Mouse (Mus musculus) kidney, embryonic 14.5 days (tissue): ENCODE measurements around the gene Pak2. TPM values are rescaled to one million over a fixed set of nuclear protein-coding genes. Genes with fewer than 3 reads are reported as not detected.

Source experiments
- ATAC-seq: fragments of 200-750 bp; cut with Nextera tagmentation; 2 replicates; pipeline ENCODE4 v1.8.0; 2017; ENCODE audit warnings: moderate number of reproducible peaks, mild to moderate bottlenecking, moderate TSS enrichment, moderate library complexity; ENCODE audit not compliant: low FRiP score, low TSS enrichment
- H3K27ac ChIP-seq: fragments of 300-500 bp; sonication (generic); 2 replicates; pipeline ENCODE4 v1.5.1; 2014; ENCODE audit warnings: low read depth, mild to moderate bottlenecking, low read length, moderate library complexity, mixed read lengths
- H3K27me3 ChIP-seq: fragments of 300-500 bp; sonication (generic); 2 replicates; pipeline ENCODE4 v1.6.1; 2014; ENCODE audit warnings: mild to moderate bottlenecking, low read length; ENCODE audit not compliant: control insufficient read depth, insufficient read depth
- H3K36me3 ChIP-seq: fragments of 300-500 bp; sonication (generic); 2 replicates; pipeline ENCODE4 v1.6.1; 2014; ENCODE audit warnings: low read length, mixed read lengths; ENCODE audit not compliant: control insufficient read depth, insufficient read depth
- H3K4me1 ChIP-seq: fragments of 300-500 bp; sonication (generic); 2 replicates; pipeline ENCODE4 v1.6.1; 2014; ENCODE audit warnings: low read length, mixed read lengths; ENCODE audit not compliant: control insufficient read depth, insufficient read depth
- H3K4me2 ChIP-seq: fragments of 300-500 bp; sonication (generic); replicated peaks from 2 replicates; pipeline ENCODE4 v1.6.1; 2014; ENCODE audit warnings: low read depth, mild to moderate bottlenecking, low read length
- H3K4me3 ChIP-seq: fragments of 300-500 bp; sonication (generic); 2 replicates; pipeline ENCODE4 v1.5.1; 2014; ENCODE audit warnings: mild to moderate bottlenecking, low read length
- H3K9ac ChIP-seq: fragments of 300-500 bp; sonication (generic); 2 replicates; pipeline ENCODE4 v1.6.1; 2014; ENCODE audit warnings: low read depth, mild to moderate bottlenecking, low read length, moderate library complexity
- H3K9me3 ChIP-seq: fragments of 300-500 bp; sonication (generic); 2 replicates; pipeline ENCODE4 v1.6.1; 2016; ENCODE audit warnings: low read length; ENCODE audit not compliant: control insufficient read depth
- WGBS: fragments of 180-500 bp; shearing (Covaris S2); extraction: QIAGEN DNeasy Blood & Tissue Kit; methylation state at CpG from one replicate; pipeline ENCODE4 v1.1.7; 2014; 5-methylcytosine and 5-hydroxymethylcytosine counted together
- polyA plus RNA-seq: library from polyadenylated mRNA; unstranded; fragments of >200 nt; fragmentation: Nextera tagmentation; extraction: Ambion mirVana; gene quantifications from 2 replicates; pipeline ENCODE4 v1.2.1, GENCODE M21; 2014

Pak2 gene
- polyA plus RNA-seq, 1 experiment from 2014 or later: 42.0 TPM

DNA sequence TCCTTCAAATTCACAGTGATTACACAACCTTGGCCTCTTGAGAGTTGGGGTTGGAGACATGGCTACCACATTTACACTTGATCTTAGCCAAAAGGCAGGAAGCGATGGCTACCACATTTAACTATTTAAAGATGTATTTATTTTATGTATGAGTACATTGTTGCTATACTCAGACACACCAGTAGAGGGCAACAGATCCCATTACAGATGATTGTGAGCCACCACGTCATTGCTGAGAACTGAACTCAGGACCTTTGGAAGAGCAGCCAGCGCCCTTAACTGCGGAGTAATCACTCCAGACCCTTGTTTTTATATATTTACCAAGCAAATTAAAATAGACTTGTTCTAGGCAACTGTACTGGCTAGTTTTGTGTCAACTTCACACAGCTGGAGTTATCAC lies 36.8 kb downstream of the Pak2 start:
- ATAC-seq: no peak
- Histone ChIP-seq H3K4me1 (no peaks in the 10 kb centered on the region), H3K27me3 (no peaks in the 10 kb centered on the region), H3K4me3 (no peak overlapping the region), H3K36me3 (peaks cover 69% of the 10 kb centered on the region), H3K9me3 (no peaks in the 10 kb centered on the region), H3K27ac (no peak overlapping the region), H3K4me2 (no peak overlapping the region), H3K9ac (no peak overlapping the region)
- 90% methylated on average over 4 of the region's 4 CpGs for WGBS

DNA sequence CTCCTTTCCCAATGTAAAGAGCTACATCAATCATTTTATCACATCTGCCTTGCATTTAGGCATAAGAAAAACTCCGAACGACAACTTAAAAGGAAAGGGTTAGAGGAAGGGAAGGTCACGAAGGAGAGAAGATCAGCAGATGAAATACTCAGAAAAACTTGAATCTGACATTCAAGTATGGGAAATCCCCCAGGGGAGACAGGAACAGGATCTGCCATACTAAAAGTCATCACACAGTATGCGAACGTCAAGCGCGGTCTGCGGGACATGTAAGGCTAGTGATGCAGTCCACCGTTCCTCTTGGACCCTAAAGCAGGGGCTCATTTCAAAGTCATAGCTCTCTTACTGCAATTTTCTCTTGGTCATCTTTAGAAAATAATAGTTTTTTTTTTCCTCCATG lies 59.5 kb downstream of the Pak2 start:
- ATAC-seq: no peak
- 95% methylated on average over 9 of the region's 9 CpGs for WGBS
- no peak overlapping the region for H3K4me3 ChIP-seq
- H3K9me3 ChIP-seq: no peaks in the 10 kb centered on the region
- H3K36me3 ChIP-seq: peaks cover 70% of the 10 kb centered on the region
- H3K27ac ChIP-seq: no peak overlapping the region
- no peak overlapping the region for H3K9ac ChIP-seq
- H3K4me2 ChIP-seq: no peak overlapping the region
- no peaks in the 10 kb centered on the region for H3K27me3 ChIP-seq
- no peaks in the 10 kb centered on the region for H3K4me1 ChIP-seq

DNA sequence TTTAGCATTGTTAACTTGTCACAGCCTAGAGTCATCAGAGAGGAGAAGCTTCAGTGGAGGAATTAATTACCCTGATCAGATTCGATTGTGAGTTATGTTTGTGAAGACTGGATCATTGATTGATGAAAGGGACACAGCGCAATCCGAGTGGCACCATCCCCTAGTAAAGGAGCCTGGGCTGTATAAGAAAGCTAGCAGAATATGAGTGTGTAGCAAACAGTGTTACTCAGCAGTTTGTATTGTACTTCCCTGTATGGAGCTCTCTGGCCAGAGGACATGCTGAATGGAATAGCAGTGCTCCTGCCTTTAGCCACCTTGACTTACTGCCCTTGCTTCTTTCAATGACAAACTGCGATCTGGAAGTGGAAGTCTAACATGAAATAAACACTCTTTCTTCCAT lies 68.8 kb downstream of the Pak2 start:
- Histone ChIP-seq H3K27ac (no peak overlapping the region), H3K9ac (no peak overlapping the region), H3K36me3 (peaks cover 6% of the 10 kb centered on the region; the same call in 1 of the 2 replicates), H3K9me3 (no peaks in the 10 kb centered on the region), H3K4me1 (no peaks in the 10 kb centered on the region), H3K4me2 (no peak overlapping the region), H3K4me3 (no peak overlapping the region), H3K27me3 (no peaks in the 10 kb centered on the region)
- WGBS: 73% methylated on average over 4 of the region's 4 CpGs
- peak; percentile 48; the same call in 1 of the 2 replicates for ATAC-seq

DNA sequence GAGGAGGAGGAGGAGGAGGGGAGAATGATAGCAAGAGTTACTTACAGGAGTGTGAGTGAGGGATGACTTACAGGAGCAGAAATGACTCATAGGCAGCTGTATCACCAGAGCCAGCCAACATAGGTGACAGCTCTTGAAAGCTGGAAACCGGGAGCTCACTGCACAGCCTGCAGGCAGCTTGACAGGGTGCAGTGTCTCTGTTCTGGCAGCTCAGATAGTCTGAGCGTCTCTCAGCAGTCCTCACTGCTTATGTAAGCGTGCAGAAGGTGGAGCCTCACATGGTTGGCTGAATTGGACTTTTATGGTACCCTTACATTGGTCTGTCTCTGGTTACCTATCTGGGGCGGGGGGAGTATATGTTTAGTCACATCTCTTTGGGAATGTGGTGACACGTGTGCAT lies 69.2 kb downstream of the Pak2 start:
- no peak overlapping the region for H3K4me3 ChIP-seq
- H3K27ac ChIP-seq: no peak overlapping the region
- H3K9me3 ChIP-seq: no peaks in the 10 kb centered on the region
- H3K9ac ChIP-seq: no peak overlapping the region
- H3K4me2 ChIP-seq: no peak overlapping the region
- H3K4me1 ChIP-seq: no peaks in the 10 kb centered on the region
- H3K36me3 ChIP-seq: peaks cover 6% of the 10 kb centered on the region; the same call in 1 of the 2 replicates
- 18% methylated on average over 5 of the region's 5 CpGs for WGBS
- ATAC-seq: peak; percentile 71
- no peaks in the 10 kb centered on the region for H3K27me3 ChIP-seq

DNA sequence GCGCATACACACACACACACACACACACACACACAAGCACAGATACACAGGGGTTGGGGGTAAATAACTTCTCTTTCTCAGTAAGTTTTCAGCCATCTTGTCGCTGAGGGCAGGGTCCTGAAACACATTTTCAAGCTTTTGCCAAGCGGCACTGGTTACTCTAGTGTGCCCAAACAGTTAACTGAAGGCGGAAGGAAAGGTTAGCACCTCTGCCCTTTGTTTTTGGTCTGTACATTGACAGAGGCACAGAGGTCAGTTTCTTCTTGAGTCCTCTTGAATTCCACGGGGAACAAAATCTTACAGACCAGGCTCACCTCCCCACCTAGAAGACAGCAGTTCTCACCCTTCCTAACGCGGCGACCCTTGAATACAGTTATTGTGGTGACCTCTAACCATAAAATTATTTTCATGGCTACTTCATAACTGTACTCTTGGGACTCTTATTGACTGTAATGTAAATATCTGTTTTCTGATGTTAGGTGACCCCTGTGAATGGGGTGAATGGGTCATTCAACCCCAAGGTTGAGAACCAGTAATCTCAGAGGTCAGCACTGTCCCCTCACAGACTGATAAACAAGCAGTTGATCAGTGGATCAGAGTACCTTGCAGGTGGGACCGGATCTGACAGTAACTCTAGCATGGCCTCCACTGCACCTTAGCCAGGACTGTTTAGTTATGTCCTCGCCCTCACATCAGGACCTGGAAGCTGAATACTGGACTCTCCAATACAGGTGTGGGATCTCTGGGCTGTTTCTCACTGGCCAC lies 70.4 kb downstream of the Pak2 start:
- H3K4me2 ChIP-seq: no peak overlapping the region
- no peak overlapping the region for H3K4me3 ChIP-seq
- no peak overlapping the region for H3K27ac ChIP-seq
- peaks cover 3% of the 10 kb centered on the region; the same call in 1 of the 2 replicates for H3K36me3 ChIP-seq
- no peaks in the 10 kb centered on the region for H3K27me3 ChIP-seq
- no peak overlapping the region for H3K9ac ChIP-seq
- no peaks in the 10 kb centered on the region for H3K9me3 ChIP-seq
- WGBS: 71% methylated on average over 10 of the region's 10 CpGs
- H3K4me1 ChIP-seq: no peaks in the 10 kb centered on the region
- no peak for ATAC-seq

DNA sequence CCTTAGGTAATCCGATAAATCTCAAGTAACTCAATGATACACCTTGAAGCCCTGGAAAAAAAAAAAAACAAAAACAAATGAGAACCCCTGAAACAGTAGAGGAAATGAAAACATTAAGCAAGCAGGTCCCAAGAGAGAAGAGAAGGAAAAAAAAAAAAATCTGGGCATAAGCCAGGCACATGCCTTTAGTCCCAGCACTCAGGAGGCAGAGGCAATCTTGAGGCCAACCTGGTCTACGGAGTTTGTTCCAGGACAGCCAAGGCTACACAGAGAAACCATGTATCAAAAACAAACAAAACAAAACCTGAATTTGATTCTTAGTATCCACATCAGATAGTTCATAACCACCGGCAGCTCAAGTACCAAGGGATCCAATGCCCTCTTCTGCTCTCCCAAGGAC lies 74.4 kb downstream of the Pak2 start:
- H3K27me3 ChIP-seq: no peaks in the 10 kb centered on the region
- H3K27ac ChIP-seq: no peak overlapping the region
- H3K4me1 ChIP-seq: peaks cover 6% of the 10 kb centered on the region
- no peak overlapping the region for H3K4me3 ChIP-seq
- no peak overlapping the region for H3K9ac ChIP-seq
- no peak for ATAC-seq
- no peaks in the 10 kb centered on the region; the same call in 1 of the 2 replicates for H3K36me3 ChIP-seq
- H3K9me3 ChIP-seq: no peaks in the 10 kb centered on the region
- WGBS: 96% methylated on average over 3 of the region's 3 CpGs
- no peak overlapping the region for H3K4me2 ChIP-seq

DNA sequence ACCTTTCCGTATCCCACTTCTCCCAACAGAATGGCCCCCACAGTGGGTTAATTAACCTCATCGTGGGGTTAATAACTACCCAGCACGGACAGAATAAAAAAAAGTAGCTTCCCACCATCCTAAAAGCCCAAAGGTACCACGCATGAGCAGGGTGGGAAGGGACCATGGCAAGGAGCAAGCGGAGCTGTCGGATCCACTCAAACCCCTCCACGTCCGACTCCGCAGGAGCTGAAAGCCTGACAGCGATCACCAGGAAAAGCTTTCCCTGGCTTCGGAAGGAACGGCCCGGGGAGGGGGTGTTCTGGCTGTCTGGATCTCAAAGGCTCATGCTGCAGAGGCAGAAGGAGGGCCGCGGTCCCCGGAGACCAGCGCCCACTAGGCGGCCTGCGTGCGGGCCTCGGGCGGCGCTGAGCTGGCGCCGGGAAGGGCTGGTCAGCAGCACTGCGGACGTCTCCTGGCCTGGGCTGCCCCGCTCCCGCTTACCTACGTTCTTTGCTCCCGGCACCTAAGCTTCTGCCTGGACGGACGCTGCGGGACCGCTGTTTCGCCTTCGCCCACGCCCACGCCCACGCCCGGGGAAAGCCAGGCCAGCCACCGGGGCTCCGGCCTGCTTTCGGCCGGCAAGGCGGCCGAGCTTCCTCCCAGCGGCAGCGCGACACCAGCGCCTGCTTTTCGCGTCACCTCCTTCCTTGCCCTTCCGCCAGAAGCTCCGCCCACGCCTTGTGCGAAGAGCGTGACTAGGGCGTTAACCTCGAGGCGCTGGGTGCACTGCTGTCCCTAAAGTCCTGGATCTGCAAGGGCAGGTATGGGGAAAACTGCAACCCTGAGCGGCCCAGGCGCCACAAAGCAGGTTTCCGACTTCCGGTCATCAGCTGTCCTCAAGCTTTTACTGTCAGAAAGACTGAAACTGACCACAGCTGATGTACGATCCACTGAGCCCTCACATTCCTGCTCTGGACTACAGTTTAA lies 76.3 kb downstream of the Pak2 start, which contains the start of gene Senp5:
Senp5 (minus strand) TSS at position 779 of the 969 bp plus-strand sequence.
- WGBS: under 1% methylated on average over 66 of the region's 66 CpGs
- peak within 1 kb of the TSS; percentile 89 for H3K9ac ChIP-seq
- ATAC-seq: peak; percentile 95
- no peaks in the 10 kb centered on the region for H3K27me3 ChIP-seq
- H3K9me3 ChIP-seq: no peaks in the 10 kb centered on the region
- peaks cover 6% of the 10 kb centered on the region for H3K4me1 ChIP-seq
- H3K27ac ChIP-seq: peak within 1 kb of the TSS; percentile 66
- H3K4me2 ChIP-seq: peak within 1 kb of the TSS; percentile 87
- H3K4me3 ChIP-seq: peak within 1 kb of the TSS; percentile 97
- H3K36me3 ChIP-seq: peaks cover 11% of the 10 kb centered on the region; the same call in 1 of the 2 replicates

DNA sequence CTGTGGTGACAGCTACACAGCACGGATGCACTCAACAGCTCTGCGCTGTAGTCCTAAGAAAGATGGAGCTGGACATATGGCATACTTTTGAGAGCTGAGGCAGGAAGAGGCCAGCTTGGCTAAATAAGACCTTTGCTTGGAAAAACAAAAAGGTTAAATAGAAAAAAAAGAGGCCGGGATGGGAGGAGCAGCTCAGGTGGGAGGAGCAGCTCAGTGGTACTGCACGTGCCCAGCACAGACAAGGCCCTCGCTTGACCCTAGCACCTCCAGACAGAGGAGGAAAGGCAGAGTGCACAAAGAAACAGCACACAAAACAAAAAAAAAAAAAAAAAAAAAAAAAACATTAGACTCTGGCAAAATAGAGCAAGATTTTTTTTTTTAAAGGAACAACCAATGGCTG lies 82.8 kb downstream of the Pak2 start:
- no peak for ATAC-seq
- Histone ChIP-seq H3K27me3 (no peaks in the 10 kb centered on the region), H3K9ac (no peak overlapping the region), H3K36me3 (peaks cover 23% of the 10 kb centered on the region; the same call in 1 of the 2 replicates), H3K9me3 (no peaks in the 10 kb centered on the region), H3K27ac (no peak overlapping the region), H3K4me2 (no peak overlapping the region), H3K4me1 (no peaks in the 10 kb centered on the region), H3K4me3 (no peak overlapping the region)
- 74% methylated on average over 5 of the region's 5 CpGs for WGBS

DNA sequence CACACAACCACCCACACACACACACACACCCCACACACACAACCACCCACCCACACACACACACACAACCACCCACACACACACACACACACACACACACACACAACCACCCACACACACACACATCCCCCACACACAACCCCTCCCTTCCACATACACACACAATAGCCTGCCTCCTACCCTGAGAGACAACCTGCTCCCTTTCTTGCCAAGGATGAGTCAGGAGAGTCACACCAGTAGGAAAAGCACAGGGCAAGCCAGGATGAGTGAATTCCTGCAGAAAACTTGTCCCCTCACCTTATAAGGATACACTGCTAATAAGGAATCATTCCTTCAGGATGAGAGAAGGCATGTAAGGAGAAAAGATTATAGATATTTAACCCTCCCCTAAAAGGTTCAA lies 85.2 kb downstream of the Pak2 start:
- no peak overlapping the region for H3K27ac ChIP-seq
- no peak overlapping the region for H3K4me2 ChIP-seq
- ATAC-seq: no peak
- no peaks in the 10 kb centered on the region for H3K9me3 ChIP-seq
- H3K4me1 ChIP-seq: no peaks in the 10 kb centered on the region
- no peak overlapping the region for H3K9ac ChIP-seq
- H3K4me3 ChIP-seq: no peak overlapping the region
- no peaks in the 10 kb centered on the region for H3K27me3 ChIP-seq
- peaks cover 29% of the 10 kb centered on the region for H3K36me3 ChIP-seq
